Mouse (Mus musculus): ENCODE data around the gene Zfp169.

DNA sequence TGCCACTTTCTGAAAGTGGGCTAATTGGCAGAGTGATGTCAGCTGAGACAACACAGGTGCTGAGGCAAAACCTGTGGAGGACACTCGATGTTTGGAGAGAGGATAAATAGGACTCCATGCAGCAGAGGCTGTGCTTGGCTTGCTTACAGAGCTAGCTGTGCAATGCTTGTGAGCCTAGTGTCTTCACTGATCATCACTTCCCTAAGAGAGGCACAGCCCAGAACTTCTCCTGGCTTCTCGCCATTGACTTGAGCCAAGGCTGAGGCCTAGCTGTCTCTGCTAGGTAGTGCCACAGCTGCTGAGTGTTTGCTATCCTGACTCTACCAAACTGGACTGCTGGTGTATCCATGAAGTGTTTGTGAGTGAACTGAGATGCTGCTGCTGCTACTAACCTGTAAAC, 17.4 kb upstream of the Zfp169 start:
- TF ChIP-seq MAFK (IDR thresholded peaks at IDR 0.05; ENCODE audit: insufficient read depth, low read depth, low read length) (no peak), HCFC1 (IDR thresholded peaks at IDR 0.05; ENCODE audit: borderline replicate concordance, insufficient read depth, low read length) (no peak)
